Mouse (Mus musculus) kidney, postnatal 4 days (tissue): ENCODE results near the gene Kat6b.
"Not testable (repeated sequence)": the region's sequence is repeated elsewhere in the genome, so short reads cannot be mapped to it uniquely, and the experiment has no call there.

Experiments
- DNase-seq, 2 experiments: peaks; one replicate each; pipeline ENCODE4 v3.0.0; 2021; ENCODE audit warnings: mixed read lengths in 2 of 2

The Kat6b gene

GRCm38 (mm10) chr14:21481231-21481630, at the start of gene Kat6b:
TSS of gene Kat6b (plus strand) at chr14:21481434.
- no peak for DNase-seq

- no peak for DNase-seq
Observed at GRCm38 (mm10) chr14:21433415-21433814, 47.8 kb upstream of the Kat6b start.

DNA sequence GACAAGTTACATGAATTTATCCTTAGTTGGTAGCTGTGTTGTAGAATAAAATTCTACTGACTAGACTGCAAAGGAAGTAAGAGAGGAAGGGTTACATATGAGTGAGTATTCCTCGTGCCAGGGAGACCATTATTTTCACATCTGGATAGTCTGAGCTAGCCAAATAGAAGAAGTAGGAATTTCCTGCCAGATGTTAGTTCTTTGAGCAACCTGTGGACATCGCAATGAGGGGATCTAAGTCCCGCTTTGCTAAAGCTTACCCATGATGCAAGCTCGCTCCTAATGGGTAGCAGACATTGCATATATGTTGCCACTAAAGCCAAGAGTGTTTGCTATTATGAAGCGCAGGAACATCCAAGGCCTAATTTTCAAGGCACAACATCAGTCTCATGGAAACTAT, 47.2 kb upstream of the Kat6b start:
- DNase-seq, result no peak

GRCm38 (mm10) chr14:21434686-21435085, 46.5 kb upstream of the Kat6b start:
- DNase-seq, result no peak

DNA sequence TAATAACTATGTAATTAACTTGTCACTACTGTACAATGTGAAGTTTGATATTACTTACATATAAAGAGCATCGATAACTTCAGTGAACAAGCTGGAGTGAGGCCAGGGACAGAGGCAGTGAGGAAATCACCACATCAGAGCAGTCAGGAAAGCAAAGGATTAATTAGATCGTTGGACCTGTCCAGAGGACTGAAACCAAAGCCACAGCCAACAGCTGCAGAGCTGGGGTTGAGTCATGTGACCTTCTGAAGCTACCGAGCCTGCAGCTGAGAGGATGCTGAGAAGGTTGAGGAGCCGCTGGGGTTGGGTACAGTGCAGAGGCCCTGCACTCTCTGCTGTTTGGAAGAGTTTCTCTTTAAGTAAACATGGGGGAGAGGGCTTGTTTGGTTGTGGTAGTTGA, 41.4 kb upstream of the Kat6b start:
- DNase-seq, result peak in 1 of 2 experiments; percentile 12

DNA sequence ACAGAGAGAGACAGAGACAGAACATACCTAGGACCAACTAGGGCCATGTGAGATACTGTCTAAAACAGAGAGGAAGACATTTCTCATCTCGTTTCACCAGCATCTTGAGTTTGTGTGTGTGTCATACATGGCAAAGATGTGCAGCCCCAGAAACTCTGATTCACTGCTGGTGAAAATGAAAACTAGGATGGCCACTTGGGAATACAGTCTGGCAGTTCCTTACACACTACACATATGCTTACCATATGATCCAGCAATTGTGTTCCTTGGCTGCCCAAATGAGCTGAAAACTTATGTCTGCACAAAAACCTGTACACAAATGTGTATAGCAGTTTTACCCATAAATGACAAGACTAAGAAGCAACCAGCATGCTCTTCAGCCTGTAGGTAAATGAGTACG, 40.7 kb upstream of the Kat6b start:
- no peak for DNase-seq

GRCm38 (mm10) chr14:21441772-21442533, 39.3 kb upstream of the Kat6b start:
- DNase-seq, result peak in 1 of 2 experiments; percentile 33

DNA sequence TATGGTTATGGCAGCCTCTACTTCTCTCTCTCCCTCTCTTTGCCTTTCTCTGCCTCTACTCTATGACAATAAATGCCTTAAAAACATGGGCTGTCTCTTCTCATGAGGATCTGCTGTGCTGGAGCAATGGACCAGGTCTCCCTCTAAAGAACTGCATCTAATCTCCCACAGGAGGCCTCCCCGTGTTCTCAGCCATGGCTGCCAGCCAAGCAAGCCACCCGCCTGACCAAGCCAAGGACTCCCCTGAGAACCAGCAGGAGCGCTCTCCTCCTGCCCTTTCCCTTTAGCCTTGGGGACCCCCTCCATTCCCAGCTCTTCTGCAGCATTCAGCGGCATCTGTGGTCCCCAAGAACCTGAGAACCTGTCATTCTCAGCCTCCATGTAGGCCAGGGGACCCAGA, 28.7 kb upstream of the Kat6b start:
- no peak for DNase-seq

DNA sequence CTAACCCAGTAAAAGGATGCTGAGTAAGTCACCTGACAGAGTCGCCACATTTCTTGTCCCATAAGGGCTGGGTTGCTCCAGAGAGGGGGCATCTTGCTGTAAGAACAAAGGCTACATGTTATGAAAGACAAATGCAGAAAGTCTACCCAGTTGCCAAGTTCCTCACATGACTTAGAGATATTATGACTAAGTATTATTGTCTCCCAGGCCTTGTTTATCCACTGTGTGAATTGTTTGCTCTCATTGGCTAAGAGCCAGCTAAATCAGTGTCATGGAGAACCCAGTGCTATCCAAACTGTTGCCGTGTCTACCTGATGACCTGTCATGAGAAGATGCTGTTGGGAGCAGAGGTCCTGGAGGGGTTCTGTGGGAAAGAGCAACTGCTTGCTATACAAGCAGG, 27.3 kb upstream of the Kat6b start:
- DNase-seq, result no peak

DNA sequence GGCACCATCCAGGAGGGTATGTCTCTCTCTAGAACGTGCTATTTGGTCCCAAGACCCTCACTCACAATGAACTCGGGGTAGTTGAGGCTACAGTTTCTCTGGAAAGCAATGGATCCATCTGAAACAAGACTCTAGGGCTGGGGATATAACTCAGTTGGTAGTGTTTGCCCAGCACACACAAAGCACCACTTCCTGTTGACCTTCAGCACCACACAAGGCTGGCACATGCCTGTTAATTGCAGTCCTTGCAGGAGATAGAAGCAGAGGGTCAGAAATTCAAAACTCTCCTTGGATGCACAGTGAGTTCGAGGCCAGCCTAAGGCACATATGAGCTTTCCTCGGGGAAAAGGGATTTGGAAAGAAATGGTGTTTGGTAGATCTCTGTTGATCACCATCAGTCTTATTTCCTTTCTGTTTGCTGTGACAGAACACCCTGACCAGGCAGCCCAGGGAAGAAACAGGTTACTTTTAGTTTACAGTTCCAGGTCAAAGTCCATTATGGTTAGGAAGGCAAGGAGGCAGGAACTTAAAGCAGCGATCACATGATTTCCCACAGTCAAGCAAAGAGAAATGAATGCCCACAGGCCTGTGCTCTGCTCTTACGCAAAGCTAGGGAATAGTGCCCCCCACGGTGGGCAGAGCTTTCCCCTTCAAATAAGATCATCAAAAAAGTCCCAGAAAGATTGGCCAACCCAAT, 25.4 kb upstream of the Kat6b start:
- DNase-seq, result no peak

GRCm38 (mm10) chr14:21456526-21456925, 24.7 kb upstream of the Kat6b start:
- DNase-seq, result no peak

DNA sequence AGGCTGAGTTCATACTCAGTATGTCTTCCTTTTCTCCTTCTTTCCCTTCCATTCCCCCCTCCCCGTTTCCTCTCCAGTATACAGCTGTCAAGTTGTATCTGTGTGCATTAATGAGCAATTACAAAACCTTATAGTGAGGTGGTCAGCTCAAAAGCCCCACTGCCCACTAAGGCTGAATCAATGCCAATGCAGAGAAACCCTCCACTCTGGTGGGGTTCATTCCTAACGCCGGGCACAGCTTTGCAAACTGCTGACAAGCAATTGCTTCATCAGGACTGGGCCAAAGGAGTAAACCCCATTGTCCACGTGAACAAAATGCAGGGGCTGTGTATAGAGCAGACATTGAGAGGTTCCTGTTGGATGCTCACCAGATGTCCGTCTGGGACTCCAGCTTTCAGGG, 23.4 kb upstream of the Kat6b start:
- no peak for DNase-seq

- no peak for DNase-seq
Observed at GRCm38 (mm10) chr14:21458696-21459095, 22.5 kb upstream of the Kat6b start.

GRCm38 (mm10) chr14:21459163-21459562, 22.1 kb upstream of the Kat6b start:
- DNase-seq, result no peak

DNA sequence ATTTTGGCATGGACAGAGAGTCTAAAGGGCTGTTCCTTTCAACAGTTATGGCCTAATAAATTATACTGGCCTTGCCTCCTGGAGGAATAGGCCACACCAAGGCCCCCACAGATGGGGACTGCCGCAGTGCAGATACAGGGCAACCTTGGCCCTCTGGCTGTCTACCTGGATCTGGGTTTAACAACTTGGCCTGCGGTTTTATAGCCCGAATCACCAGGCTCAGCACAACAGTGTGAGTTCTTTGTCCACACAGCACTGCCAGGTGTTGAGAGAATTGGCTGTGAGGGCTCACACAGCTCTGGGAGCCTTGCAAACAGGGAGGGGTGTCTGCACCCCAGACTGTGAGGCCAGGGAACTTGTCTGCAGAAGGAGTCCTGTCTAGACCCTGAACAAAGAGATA, 18.8 kb upstream of the Kat6b start:
- no peak for DNase-seq

GRCm38 (mm10) chr14:21463117-21463712, 18.0 kb upstream of the Kat6b start:
- peak in 1 of 2 experiments; percentile 21 for DNase-seq

- no peak for DNase-seq
Observed at GRCm38 (mm10) chr14:21470386-21470785, 10.8 kb upstream of the Kat6b start.

DNA sequence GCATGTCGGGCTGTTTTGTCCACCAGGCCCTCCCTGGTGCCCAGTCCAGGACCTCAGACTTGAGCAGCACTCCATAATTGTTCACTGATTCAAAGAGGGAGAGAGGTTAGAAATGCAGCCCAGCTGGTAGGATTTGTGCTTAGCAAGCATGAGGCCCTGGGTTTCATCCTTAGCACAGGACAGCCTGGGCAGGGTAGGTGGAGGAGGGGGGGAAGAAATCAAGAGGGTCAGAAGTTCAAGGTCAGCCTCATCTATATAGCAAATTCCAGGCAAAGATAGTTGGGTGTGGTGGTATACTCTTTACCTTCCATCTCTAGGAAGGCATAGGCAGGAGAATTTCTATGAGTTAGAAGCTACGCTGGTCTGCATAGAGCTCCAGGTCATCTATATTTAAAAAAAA, 9.3 kb upstream of the Kat6b start:
- no peak for DNase-seq

DNA sequence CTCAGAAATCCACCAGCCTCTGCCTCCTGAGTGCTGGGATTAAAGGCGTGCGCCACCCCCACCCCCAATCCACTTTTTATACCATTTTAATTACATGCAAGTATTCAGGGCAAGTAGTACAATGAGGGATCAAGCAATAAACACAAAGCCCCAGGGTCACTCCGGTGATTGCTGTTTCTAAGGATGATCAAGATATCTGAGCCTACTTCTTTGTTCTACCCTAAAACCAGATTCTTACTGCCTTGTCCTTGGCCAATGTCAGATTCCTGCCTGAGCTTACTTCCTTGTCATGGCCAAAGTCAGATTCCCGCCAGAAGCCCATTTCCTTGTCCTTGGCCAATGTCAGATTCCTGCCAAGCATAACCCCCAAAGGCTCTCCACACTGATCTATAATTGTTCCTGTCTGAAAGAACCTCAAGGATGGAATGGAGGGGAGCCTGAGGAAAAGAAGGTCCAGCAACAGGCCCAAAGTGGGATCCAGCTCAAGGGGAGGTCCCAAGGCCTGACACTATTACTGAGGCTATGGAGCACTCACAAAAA, 6.6 kb upstream of the Kat6b start:
- DNase-seq, result not testable (repeated sequence)

GRCm38 (mm10) chr14:21477181-21477580, 4.1 kb upstream of the Kat6b start:
- no peak for DNase-seq

GRCm38 (mm10) chr14:21479566-21479965, 1.7 kb upstream of the Kat6b start:
- DNase-seq, result no peak

GRCm38 (mm10) chr14:21480191-21480590, 1.0 kb upstream of the Kat6b start:
- DNase-seq, result no peak

- DNase-seq, result no peak
Observed at GRCm38 (mm10) chr14:21484199-21484598, 3.0 kb downstream of the Kat6b start.

DNA sequence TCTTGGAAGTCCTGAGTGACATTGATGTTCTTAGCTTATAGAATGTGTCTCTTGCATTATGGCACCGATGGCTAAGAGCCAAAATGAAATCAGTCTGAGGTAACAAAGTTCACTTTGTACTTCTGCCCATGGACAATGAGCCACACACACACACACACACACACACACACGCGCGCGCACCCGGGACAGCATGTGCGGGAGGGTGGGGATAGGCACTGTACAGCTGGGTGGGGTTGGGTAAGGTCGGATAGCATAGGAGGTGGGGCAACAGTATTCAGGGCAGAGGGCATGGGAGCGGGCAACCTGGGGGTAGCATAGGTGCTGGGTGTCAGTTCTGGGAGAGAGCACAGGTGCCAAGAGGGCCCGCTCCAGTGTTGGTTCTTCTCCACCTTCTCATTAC, 3.5 kb downstream of the Kat6b start:
- peak in 1 of 2 experiments; percentile 13 for DNase-seq
